Mouse (Mus musculus) hindbrain, embryonic 11.5 days (tissue): ENCODE measurements around the gene Olfr1507. TPM values are rescaled to one million over a fixed set of nuclear protein-coding genes. Genes with fewer than 3 reads are reported as not detected.

Experiments
- polyA plus RNA-seq: library from polyadenylated mRNA; unstranded; fragments of >200 nt; fragmentation: Nextera tagmentation; extraction: Ambion mirVana; gene quantifications from 2 replicates; pipeline ENCODE4 v1.2.1, GENCODE M21; 2014

Olfr1507 gene
- polyA plus RNA-seq, 1 experiment from 2014 or later: not detected

Other genes starting within 250 kb of the Olfr1507 start
- gene Chd8, start 238.0 kb downstream of the Olfr1507 start, polyA plus RNA-seq: 54.9 and 62.3 TPM in 2 replicates
- gene Tox4, start 216.6 kb downstream of the Olfr1507 start, polyA plus RNA-seq: 55.3 and 60.1 TPM in 2 replicates
- gene Rab2b, start 216.2 kb downstream of the Olfr1507 start, polyA plus RNA-seq: 44.1 and 45.2 TPM in 2 replicates
- 46.0 and 48.7 TPM in 2 replicates for gene Mettl3, start 190.6 kb downstream of the Olfr1507 start, polyA plus RNA-seq
- 37.7 and 45.0 TPM in 2 replicates for gene Sall2, start 167.0 kb downstream of the Olfr1507 start, polyA plus RNA-seq
- gene Olfr1513, start 139.3 kb downstream of the Olfr1507 start, polyA plus RNA-seq: not detected in 2 replicates
- not detected in 2 replicates for gene Olfr1512, start 116.6 kb downstream of the Olfr1507 start, polyA plus RNA-seq
- gene Olfr1511, start 98.4 kb downstream of the Olfr1507 start, polyA plus RNA-seq: not detected in 2 replicates
- not detected in 2 replicates for gene Olfr1510, start 81.4 kb downstream of the Olfr1507 start, polyA plus RNA-seq
- not detected in 2 replicates for gene Olfr1509, start 52.8 kb downstream of the Olfr1507 start, polyA plus RNA-seq
- gene Olfr1508, start 28.3 kb downstream of the Olfr1507 start, polyA plus RNA-seq: not detected in 2 replicates